Mouse (Mus musculus): ENCODE measurements at regions not wholly inside any gene's neighbourhood (a gene's known extent, or its start where the extent isn't known, plus 50 kb on each side); places are given as distances from the start of the nearest gene placed in this dataset.

DNA sequence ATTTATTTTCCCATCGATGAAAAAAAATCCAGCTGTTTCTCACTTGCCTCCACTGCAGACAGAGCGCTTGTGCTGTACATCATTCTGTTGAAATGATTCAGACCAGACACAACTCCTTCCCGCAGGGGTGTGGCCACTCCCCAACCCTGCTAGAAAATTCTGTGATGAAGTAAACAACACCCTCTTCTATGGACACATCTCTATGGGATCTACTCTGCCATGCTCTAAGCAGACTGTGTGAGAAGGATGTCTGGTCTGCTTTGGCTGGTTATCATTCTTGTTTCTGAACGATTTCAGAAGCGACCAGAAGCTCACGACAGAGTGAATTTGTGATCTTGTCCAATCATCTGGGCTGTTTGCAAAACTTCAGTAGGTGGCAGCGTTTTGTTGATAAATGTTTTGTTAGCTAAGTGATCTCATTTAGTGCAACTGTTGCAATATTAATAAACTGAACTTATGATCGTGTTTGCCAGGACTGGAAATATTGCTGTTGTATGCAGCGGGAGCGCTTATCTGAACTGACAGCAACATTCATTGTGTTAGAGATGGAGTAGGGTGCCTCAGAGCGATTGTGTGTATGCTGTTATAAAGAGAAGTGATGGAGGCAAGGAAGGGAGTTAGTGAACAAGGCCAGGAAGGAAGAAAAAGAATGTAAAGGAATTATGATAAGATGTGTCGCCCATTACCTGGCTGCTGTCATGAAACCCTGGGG lies 605.2 kb upstream of the Nox3 start:
- DNase-seq: no peak

DNA sequence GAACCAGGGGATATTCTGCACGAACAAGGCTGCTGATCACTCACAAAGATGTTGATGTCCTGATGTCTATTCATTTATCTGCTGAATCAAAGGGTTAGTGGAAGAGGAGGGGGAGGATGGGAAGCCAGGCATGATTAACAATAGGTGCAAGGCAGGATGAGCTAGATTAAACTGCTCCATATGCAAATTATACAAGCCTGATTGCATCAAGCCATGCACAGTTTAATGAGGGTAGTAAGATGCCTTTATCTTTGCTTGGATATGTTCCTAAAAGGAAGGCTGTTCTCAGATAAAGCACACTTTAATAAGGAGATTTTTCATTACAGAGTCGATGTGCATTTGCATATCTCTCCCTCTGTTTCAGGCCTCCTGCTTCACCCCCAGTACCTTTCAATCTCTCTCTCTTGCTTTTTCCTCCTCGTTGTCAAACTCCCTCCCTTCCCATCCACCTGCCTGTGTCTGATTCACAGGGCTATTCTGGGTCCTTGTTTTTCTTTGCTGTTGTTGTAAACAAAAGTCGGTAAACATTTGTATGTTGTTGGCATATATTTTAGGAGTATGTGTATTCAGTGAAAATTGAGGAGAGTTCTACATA lies 615.8 kb upstream of the Nox3 start:
- DNase-seq: no peak

DNA sequence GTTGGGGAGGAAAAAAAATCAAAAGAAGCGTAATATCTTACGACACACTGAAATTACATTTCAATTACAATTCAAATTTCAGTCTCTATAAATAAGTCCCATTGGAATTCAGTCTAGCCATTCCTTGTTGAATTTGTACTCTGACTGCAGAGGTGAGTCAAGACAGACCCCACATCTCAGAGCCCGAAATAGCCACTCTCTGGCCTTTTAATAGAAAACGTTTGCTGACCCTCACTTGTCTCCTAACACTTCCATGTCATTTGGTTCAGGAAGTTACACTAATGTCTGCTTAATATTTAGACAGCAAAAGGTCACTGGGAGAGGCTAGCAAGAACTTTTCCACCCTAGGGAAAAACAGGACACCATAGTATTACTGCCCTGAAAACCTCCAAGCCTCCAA lies 623.1 kb upstream of the Nox3 start:
- DNase-seq: no peak

DNA sequence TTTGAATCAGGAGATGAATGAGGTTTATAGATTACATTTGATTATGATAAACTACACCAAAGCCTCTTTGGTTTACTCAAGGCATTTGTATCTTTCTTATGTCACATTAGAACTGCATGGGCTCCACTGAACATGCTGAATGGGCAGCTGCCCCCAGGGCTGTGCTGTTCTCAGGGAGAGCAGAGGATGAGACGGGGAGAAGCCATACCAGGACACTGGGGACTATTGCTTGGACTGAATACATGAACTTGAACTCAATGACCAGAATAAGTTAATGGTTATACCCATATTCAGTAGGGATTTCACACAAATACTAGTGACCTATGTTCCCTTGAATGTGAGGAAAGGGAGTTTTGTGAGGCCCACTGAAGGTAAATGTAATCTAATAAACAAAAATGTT lies 632.7 kb upstream of the Nox3 start:
- no peak for DNase-seq

DNA sequence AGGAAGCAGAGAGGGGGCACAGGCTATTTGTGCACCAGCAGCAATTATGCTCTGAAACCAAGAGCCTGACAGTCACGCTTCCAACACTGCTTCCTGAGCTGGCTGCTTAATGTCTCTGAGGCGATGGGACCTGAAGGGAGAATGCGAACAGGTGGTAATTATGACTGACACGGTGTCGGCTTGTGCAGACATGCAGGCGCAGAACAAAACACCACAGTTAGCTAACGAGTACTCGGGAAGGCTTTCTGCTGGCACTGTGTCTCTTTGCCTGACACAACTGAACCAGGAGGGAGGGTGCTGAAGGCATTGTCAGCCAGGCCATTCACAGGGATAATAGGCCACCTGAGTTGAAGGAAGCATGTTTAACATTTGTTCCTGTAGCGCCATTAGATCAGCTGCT lies 635.6 kb upstream of the Nox3 start:
- no peak for DNase-seq

DNA sequence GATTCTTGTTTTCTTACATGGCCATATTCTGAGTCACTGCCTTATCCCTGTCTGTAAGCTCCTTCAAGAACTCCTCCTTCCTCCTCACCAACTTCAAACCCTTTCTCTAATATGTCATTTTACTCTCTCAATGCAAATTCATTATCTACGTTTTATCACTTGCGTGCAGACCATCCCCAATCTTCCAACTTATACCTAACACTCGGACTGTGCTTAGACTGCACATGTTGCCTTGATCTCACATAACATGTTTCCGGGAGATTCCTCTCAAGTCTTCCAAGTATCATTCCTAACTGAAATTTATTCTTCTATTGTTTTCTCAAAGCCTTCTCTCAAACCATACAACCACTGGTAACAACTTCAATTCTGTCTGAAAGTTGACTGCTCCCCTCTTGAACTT lies 637.0 kb upstream of the Nox3 start:
- no peak for DNase-seq

DNA sequence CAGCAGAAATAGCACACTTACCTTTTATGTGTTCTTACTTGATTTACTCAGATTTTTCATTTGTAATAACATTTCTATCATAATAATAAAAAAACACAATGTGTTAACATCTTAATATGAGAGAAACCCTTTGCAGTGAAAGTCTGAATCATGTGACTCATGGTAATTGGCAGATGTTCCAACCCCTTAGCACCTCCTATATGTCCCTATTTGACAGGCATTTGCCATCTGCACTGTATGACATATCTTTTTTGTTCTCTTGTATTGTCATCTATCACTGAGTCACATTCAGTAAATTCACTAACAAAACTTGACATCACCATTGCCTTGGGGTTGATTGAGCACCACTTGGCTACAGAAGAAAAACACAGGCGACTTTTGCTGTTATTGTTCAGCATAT lies 641.1 kb upstream of the Arid1b start:
- no peak for DNase-seq

DNA sequence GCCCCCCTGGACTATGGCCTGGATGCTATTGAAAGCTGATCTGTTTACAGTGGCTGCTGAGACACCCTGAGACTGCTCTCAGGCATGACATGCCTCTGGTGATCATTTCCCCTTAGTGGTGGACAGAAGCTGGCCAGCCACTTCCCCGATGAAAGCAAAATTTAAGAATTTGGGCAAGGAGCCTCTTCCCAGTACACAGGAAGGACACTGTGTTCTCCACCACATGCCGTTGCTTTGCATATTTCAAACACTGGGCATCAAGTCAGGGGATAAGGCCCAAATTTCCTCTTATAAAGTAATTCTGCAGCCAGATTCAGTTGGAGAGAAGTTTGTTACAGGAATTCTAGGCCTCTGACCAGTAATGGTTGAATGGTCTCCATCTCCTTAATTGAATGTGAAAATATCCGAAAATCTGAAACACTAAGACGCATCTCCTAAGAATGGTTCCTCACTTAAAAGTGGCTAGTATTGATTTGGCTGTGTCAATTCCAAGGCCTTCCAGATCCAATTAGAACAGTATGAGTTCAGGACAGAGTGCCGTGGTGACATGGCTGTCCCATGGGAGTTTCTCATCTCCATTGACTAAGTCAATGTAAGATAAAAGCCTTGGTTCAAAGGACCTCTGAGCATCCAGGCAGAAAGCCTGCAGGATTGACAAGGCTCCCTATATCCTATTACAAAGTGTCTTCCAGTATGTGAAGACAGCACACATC lies 638.5 kb upstream of the Arid1b start:
- DNase-seq: no peak

DNA sequence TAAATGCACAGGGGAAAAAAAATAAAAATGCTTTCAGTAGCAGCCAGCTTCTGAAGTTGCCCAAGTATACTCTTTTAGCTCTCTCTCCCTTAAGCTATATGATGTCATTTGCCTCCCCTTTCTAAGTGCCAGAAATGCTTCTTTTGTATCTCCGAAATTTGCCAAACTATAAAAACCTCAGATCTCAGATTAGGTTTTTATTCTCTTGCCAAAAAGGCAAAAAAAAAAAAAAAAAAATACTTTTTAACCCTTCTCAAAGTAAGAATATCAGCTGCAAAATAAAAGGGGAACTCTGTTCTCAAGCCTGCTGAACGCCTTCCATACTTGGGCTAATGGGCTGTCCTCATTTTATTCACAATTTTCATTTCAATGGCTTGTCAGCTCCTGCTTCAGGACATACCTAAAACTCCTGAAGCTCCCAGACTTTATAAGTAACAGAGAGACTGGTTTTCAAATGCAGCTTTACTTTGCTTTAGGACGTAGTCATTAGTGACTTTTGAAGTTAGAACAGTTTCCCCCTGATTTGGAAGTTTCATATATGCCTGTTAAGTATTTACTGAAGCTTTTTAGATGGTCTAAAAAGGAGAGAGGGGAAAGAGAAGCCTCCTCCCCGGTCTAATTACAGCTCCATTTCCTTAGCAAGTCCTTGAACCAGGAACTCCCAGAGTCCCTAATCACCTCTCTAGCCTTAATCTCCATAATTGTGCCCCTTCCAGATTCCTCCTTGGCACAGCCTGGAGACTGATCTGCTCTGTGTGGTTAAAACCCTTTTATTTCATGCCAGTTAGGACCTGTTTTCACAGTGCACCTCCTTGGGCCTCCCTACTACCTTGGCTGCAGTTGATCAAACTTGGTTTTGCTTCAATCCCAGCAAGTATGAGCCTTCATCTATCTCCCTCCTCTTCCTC lies 633.5 kb upstream of the Arid1b start:
- DNase-seq: no peak

DNA sequence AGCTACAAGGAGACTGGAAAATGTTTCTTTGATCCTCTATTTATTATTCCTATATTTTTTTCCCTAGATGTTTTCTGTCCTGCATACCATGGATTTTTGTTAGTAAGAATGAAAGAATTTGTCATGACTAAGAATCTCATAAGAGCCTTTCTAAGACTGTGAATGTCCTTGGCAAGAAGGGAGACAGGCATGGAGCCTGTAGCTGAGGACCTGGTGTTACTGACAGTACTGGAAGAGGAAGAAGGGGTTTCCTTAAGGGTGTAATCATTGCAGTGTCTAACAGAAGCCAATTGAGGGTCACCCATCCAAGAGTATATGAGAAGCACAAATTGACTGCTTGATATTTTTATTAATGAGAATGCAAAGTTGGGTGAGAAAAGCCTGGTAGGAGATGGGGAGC lies 628.3 kb upstream of the Arid1b start:
- DNase-seq: no peak

DNA sequence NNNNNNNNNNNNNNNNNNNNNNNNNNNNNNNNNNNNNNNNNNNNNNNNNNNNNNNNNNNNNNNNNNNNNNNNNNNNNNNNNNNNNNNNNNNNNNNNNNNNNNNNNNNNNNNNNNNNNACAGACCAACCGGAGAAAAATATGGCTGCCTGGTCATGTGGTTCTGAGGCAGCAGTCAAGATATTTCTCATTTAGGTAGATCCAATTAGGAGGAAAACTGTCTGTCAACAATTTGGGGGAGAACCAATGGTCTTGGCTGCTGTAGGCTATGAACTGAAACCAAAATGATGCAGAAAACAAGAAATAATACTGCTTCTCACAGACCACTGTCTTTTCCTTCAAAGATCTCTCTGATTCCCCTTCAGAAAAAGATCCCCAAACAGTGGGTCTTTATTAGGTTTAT lies 613.7 kb upstream of the Arid1b start:
- no peak for DNase-seq

DNA sequence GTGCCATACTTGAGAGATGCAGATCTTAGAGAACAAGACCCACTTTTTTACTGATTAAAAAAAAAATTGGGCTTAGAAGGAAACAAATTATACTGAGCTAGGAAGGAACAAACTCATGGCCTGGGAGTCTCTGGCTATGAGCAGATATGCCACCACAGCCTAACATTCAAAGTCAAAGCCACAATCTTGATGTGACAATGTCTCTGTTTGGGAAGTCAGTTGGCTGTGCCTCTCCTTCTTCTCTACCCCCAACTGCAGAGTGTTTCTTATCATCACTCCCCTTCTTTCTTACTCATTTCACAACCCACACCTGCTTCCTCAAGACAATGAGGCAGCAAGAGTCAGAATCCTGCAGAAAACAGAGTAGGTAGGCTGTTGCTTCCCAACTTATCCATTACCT lies 613.3 kb upstream of the Arid1b start:
- no peak for DNase-seq

DNA sequence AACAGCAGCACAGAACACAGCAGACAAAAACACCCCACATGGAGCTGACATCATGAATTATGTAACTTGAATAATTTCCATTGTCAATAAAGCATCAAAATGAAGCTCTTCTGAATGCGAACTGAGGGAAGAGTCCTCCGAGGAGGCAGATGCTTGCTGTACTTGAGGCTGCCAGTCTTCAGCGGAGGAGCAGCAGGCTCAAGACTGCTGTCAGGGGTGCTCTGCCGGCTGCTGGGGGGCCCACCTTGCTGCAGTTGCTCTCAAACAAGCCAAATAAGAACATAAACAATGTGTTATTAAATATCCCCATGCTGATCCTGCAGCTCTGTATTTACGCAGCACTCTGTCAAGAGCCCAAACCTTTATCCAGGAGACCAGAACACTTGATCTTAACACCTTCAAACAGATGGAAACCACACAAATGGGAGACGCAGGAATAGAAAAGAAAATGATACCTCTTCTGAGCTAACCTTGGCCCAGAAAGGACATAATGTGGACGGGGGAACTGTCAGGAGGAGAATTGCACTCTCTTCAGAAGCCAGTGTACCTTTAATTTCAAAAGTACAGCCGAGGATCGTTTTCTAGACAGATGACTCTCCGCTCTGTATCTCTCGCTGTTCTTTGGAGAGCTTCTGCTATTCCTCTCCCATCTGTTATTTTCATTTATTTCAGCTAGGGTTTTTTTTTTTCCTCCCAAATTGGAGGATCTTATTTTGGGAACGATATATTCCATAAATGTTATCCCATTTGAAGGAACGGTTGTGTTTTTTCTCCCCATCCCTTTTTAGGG lies 612.0 kb upstream of the Arid1b start:
- DNase-seq: no peak

DNA sequence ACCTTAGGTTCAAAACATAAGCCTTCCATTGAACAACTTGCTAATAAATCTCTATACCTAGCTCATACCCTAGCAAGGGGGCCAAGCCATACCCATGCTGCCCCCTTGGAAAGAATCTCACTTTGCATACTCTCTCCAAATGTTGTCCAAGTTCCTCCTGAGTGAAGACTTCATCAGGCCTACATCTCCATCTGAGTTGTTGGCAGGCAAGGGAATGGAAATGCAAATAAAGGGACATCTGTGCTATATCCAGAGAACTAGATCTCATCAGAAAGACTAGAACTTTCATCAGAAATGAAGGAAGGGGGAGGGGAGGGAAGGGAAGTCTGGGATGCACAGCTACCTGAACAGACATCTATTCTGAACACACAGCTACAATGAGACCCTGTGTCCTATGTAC lies 611.4 kb upstream of the Arid1b start:
- DNase-seq: no peak

DNA sequence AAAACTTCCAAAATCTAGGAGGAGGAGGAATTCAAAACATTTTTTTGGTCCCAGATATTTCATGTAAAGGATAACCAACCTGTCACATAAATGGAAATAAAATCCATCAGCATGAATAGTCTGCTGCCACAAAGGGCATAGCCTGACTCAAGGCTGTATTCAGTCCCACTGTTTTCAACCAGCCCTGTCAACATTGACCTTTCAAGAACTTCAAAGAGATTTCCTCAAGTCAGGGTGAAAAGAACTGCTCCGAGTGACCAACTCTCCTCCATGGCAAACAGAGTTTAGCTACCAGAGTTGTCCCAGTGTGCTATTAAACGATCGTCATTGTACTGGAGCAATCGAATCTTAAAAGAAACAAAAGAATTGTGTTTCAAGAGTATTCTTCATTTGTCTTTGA lies 606.5 kb upstream of the Arid1b start:
- DNase-seq: no peak

DNA sequence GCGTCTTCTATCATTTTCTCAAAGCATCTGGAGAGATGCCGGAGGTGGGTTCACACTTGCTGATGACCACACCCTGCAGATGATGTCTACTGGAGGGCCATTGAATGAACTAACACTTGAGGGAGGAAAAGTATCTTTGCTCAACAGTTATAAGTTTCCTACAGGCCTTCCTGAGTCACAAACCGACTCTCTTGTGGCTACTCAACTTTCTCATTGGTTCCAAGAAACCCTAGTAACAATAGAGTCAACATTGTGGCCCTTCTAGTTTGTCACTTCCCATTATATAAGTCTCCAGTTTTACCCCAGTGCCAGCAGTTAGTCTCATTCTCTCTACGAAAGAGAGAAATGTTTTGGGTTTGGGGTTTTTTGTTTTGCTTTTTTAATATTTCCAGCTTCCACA lies 604.1 kb upstream of the Arid1b start:
- DNase-seq: no peak

DNA sequence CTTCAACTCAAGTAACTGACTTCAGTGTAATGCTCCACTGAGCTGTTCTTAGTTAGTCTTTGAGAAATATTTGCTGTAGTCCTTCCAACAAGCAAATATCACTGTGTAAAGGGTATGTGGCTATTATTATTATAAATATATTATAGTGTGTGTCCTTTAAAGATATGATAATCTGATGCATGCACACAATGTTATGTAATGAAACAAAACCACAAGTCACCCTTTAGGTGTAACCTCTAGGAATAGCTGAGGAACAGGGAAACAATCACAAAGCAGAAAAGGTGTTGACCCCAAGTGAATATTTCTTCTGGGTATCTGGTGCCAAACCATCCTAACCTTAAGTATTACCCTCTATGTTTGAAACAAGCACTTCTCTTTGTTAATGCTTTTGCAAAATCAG lies 603.6 kb upstream of the Arid1b start:
- DNase-seq: no peak

DNA sequence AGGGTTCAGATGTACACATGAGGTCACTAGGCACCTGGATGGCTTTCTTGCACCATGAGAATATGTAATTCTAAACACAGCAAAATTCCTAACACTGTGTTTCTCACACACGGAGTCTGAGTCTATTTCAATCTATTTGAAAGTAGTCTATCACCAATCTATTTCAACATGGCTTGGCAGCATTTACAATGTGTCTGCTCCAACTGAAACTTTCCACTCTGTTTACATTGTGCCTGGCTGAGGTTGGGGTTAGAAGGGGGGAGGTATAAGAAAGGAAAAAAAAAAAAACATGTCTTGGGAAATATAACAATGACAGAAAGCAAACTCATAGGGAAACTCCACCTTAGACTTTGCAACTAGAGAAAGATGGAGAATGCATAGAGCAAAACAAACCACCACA lies 602.9 kb upstream of the Arid1b start:
- DNase-seq: no peak

DNA sequence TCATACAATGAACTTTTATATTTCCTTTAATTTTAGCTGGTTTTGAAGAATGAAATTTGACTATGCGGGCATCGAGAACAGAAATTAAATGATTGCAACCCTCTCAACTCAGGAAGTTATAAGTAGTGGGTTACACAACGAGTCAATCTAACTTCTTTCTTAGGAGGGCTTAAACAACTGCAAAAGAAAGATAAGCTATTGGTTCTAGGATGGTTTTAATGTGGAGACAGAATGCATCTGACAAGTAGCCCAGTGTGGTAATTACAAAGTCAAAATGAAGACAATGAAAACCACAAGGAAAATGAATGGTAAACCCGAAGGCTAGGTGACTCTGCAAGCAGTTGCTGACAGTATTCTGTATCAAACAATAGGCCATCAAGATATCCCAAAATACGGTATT lies 598.0 kb upstream of the Arid1b start:
- no peak for DNase-seq

DNA sequence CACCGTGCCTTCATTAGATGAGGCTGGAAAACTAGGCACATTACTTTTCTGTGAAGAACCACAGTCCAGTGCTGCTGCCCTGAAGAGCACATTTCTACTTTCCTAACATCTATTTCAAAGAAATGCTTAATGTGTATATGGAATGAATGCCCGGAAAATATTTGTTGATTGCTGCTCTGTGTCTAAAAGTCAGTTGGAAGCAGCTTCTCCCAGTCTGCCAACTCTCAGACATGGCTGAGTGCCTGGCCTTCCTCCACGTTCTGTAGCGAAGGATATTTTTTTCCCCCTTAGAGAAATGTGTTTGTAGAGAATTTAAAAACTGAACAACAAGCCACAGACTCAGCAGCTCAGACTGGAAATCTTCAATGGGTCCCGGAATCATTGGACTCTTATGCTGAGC lies 576.4 kb upstream of the Arid1b start:
- DNase-seq: no peak

DNA sequence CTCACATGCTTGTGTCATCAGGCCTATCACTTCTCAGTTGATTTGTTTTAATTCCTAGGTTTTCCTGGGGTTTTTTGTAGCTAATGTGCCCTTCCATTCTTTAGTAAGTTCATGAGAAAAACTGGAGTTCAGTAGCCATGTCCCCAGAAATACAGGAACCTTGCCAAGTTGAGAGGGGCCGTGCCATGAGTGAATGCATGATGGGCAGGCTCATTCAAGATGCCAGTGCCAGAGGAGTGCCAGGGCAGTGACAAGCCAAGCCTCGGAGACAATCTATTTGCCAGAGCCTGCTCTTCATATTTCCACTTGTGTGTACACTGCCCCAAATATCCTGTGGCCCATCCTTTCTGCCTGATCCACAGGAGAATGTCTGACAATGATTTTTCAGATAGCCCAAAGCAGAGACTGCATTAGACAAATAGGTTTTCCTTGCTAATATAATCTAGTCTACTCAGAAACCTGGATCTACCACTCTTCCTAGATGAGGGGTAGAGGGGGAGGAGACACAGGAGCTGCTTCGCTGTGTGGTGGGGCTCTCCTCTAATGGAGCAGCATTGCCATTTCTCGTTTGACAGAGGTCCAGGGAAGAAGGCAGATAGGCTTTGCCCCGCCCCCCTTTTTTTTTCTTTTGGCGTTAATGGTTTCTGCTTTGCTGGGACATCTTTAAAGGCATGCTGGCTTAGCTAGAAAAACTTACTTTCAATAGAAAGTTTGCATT lies 569.5 kb upstream of the Arid1b start:
- DNase-seq: no peak

DNA sequence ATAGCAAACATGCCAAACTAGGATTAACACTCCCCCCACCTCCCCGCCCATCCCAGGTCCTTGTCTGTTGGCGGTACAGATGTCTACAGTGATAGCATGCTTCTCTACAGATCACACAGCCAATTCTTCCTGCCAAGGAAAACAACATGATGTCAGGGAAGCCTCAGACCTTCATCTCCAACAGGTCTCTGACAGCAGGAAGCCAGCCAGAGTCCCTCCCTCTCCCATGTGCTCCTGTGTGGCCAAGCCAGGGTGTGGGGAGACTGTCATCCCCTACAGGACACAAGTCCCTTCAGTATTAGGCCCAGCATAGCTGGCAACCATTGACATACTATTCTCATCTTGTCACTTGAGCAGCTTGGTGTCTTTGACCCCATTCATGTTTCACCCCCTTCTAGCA lies 568.8 kb upstream of the Arid1b start:
- no peak for DNase-seq
